Mouse (Mus musculus) liver, embryonic 13.5 days (tissue): ENCODE measurements around the gene Trpc1. TPM values are rescaled to one million over a fixed set of nuclear protein-coding genes. Genes with fewer than 3 reads are reported as not detected.

Source experiments
- ATAC-seq: fragments of 200-750 bp; cut with Nextera tagmentation; 2 replicates; pipeline ENCODE4 v1.8.0; 2017; ENCODE audit warnings: low read depth, mild to moderate bottlenecking, moderate number of reproducible peaks, moderate library complexity
- DNase-seq: peaks from one replicate; pipeline ENCODE4 v3.0.0; 2022
- H3K27ac ChIP-seq: fragments of 300-500 bp; sonication (generic); 2 replicates; pipeline ENCODE4 v1.5.1; 2015; ENCODE audit warnings: moderate library complexity, mild to moderate bottlenecking, inconsistent platforms
- H3K27me3 ChIP-seq: fragments of 300-500 bp; sonication (generic); 2 replicates; pipeline ENCODE4 v1.6.1; 2015; ENCODE audit warnings: mild to moderate bottlenecking, inconsistent platforms
- H3K36me3 ChIP-seq: fragments of 300-500 bp; sonication (generic); 2 replicates; pipeline ENCODE4 v1.6.1; 2015; ENCODE audit warnings: mild to moderate bottlenecking, inconsistent platforms
- H3K4me1 ChIP-seq: fragments of 300-500 bp; sonication (generic); replicated peaks from 2 replicates; pipeline ENCODE4 v1.6.1; 2015; ENCODE audit warnings: inconsistent platforms
- H3K4me2 ChIP-seq: fragments of 300-500 bp; sonication (generic); 2 replicates; pipeline ENCODE4 v1.6.1; 2015; ENCODE audit warnings: inconsistent platforms, mild to moderate bottlenecking, moderate library complexity
- H3K4me3 ChIP-seq: fragments of 300-500 bp; sonication (generic); replicated peaks from 2 replicates; pipeline ENCODE4 v1.5.1; 2015; ENCODE audit warnings: mild to moderate bottlenecking, inconsistent platforms
- H3K9ac ChIP-seq: fragments of 300-500 bp; sonication (generic); 2 replicates; pipeline ENCODE4 v1.6.1; 2015; ENCODE audit warnings: mild to moderate bottlenecking, inconsistent platforms
- H3K9me3 ChIP-seq: fragments of 300-500 bp; sonication (generic); replicated peaks from 2 replicates; pipeline ENCODE4 v1.6.1; 2016; ENCODE audit warnings: inconsistent platforms
- WGBS: fragments of 180-500 bp; shearing (Covaris S2); methylation state at CpG from one replicate; pipeline ENCODE4 v1.1.7; 2015; ENCODE audit not compliant: insufficient replicate concordance; 5-methylcytosine and 5-hydroxymethylcytosine counted together
- polyA plus RNA-seq: library from polyadenylated mRNA; unstranded; fragments of >200 nt; fragmentation: Nextera tagmentation; extraction: Ambion mirVana; gene quantifications from 2 replicates; pipeline ENCODE4 v1.2.1, GENCODE M21; 2015

The Trpc1 gene
- polyA plus RNA-seq, 1 experiment from 2014 or later, result 0.32 TPM

DNA sequence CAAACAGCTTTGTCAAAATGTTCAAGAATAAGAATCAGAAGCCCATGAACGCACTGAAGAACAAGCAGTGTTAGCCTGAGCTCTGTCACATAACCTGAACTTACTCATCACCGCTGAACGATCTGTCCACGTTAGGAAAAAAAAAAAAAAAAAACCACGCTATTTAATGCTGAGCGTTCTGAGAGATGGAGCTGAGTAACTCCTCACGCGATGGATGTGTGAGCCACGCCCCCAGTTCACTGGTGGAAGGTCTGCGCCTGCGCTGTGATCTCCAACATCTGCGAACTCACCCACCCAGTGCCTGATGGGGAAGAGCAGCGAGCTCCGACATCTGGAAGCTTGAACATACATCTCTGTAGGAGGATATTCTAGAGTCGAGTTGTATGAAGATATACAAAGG is 55.2 kb downstream of the Trpc1 start:
- 71% methylated on average over 15 of the region's 15 CpGs for WGBS
- DNase-seq, result no peak
- Histone ChIP-seq H3K27ac (no peak overlapping the region), H3K36me3 (no peaks in the 10 kb centered on the region), H3K9ac (no peak overlapping the region), H3K27me3 (no peaks in the 10 kb centered on the region), H3K9me3 (no peaks in the 10 kb centered on the region), H3K4me1 (no peaks in the 10 kb centered on the region), H3K4me2 (no peak overlapping the region), H3K4me3 (no peak overlapping the region)
- ATAC-seq, result no peak

DNA sequence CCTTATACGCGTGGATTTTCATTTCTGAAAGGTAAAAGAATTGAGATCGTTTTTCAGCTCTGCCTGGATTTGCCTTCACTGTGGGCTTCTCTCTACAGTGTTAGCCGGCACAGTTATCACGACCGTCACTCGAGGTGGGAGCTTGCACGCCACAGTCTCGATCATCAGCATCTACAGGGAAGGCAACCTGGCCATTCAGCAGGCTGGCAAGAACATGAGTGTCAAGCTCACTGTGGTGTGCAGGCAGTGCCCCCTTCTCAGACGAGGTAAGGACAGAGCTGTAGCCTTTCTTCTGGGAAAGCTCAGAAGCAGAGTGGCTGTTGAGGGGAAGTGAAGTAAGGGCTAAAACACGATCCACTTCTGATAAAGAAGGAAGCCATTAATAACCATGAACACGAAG is 55.6 kb downstream of the Trpc1 start:
- Histone ChIP-seq H3K27me3 (no peaks in the 10 kb centered on the region), H3K4me1 (no peaks in the 10 kb centered on the region), H3K4me3 (no peak overlapping the region), H3K9me3 (no peaks in the 10 kb centered on the region), H3K27ac (no peak overlapping the region), H3K9ac (no peak overlapping the region), H3K4me2 (no peak overlapping the region), H3K36me3 (no peaks in the 10 kb centered on the region)
- ATAC-seq, result no peak
- DNase-seq, result no peak
- WGBS, result 55% methylated on average over 12 of the region's 12 CpGs

DNA sequence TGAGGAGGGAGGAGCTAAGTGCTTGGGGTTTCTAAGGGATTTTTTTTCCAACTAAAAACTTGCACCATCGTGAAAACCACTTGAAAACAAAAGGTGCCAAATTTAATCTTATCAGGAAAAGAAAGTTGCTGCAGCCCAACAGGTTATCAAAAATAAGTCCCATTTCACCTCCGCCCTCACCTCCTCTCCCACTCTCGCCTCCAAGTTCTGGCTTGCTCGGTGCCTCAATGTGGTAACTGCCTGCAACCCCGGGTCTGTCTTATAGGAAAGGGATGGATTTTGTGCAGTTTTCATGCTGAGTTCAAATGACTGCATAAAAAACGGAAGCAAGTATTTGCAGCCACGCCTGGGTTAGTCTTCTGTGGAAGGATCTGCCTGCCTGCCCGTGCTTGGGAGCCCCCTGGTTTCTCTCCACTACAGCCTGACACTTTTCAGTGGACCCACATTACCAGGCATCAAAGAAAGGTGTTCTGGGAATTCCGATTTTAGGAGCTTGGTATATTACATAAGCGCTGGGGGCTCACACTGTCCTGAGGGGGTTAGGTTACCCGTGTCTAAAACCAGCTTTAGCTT is 56.6 kb downstream of the Trpc1 start:
- no peak for ATAC-seq
- Histone ChIP-seq H3K4me3 (no peak overlapping the region), H3K9me3 (no peaks in the 10 kb centered on the region), H3K9ac (no peak overlapping the region), H3K4me2 (no peak overlapping the region), H3K4me1 (no peaks in the 10 kb centered on the region), H3K36me3 (0 out of 2 replicates have a peak, but pooled peaks cover 2% of the 10 kb centered on the region), H3K27me3 (no peaks in the 10 kb centered on the region), H3K27ac (no peak overlapping the region)
- DNase-seq, result no peak
- WGBS, result 53% methylated on average over 11 of the region's 11 CpGs

DNA sequence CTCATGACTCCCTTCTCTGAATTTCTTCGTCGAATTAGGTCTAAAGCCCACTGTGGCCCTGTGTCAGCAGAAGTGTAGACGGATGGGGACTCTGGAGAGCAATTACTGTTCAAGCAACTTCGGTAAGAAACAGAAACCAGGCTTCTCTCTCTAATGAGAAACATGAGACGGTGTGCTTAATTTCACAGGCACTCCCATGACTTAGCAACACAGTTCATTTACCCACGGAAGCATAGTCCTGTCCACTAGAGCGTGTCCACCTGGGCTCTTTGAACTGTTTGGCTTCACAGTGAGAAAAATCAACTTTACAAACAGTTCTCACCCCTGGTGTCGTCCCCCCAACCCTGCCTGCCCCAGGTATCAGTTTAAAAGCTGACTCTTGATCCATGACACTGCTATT is 57.4 kb downstream of the Trpc1 start:
- no peak overlapping the region for H3K9ac ChIP-seq
- H3K36me3 ChIP-seq, result 0 out of 2 replicates have a peak, but pooled peaks cover 5% of the 10 kb centered on the region
- no peak for DNase-seq
- H3K27me3 ChIP-seq, result no peaks in the 10 kb centered on the region
- no peaks in the 10 kb centered on the region for H3K4me1 ChIP-seq
- no peak overlapping the region for H3K27ac ChIP-seq
- H3K4me3 ChIP-seq, result no peak overlapping the region
- no peaks in the 10 kb centered on the region for H3K9me3 ChIP-seq
- ATAC-seq, result no peak
- 69% methylated on average over 8 of the region's 8 CpGs for WGBS
- no peak overlapping the region for H3K4me2 ChIP-seq

DNA sequence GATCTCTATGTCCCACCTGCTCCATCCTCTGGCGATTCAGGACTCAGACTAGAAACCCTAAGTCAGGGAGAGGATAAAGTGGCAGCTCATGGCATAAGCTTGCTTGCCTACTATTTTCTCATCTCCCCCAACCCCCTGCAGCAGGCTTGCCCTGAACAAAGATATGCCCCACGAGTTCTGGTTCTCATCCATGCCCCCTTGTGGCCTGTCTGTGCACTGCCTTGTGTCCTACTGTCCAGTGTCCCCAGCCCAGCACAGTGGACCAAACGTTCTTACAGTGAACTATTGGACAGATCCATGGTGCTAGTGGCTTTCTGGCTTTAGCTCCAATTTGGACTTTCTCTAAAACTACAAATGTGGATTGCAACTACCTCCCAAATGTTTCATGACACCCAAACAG is 62.1 kb downstream of the Trpc1 start:
- DNase-seq, result peak; percentile 3
- no peaks in the 10 kb centered on the region for H3K4me1 ChIP-seq
- no peaks in the 10 kb centered on the region for H3K9me3 ChIP-seq
- no peak for ATAC-seq
- no peak overlapping the region for H3K4me3 ChIP-seq
- H3K27ac ChIP-seq, result no peak overlapping the region
- 27% methylated on average over 3 of the region's 3 CpGs for WGBS
- no peak overlapping the region for H3K9ac ChIP-seq
- H3K36me3 ChIP-seq, result 0 out of 2 replicates have a peak, but pooled peaks cover 5% of the 10 kb centered on the region
- H3K27me3 ChIP-seq, result no peaks in the 10 kb centered on the region
- H3K4me2 ChIP-seq, result no peak overlapping the region

DNA sequence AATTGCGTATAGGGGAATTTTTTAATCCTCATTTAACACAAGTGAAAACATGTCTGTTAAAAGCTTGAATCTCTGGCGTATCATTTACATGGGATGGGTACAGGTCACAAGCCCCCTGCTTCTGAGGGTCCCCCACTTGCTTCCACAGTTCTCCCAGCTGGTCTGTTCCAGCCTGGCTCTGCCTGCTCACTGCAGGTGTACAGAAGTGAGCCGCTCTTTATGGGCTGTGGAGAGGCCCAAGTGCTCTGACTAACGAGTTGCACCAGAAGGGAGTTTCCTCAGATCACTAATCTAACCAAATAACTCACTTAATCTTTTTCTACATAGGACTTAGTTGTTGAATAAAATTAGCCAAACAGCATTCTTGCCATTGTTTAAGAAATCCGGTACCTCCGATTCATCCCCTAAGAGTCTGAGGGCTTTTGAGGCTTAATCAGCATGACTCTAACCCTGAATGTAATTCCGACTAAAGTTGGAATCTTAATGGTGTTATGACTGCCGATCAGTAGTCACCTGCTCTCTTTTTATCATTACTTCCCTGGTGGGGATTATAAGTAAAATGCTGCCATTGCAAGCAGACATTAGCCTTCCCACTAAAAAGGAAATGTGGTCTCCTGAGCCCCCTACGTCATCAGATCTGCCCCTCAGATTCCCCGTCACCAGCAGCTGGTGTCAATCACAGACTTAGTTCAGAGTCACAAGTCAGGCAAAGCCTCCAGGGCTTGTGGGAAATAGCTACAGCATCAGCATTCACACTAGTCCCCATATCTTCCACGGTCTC is 64.3 kb downstream of the Trpc1 start:
- ATAC-seq (no peak), DNase-seq (no peak)
- H3K9ac ChIP-seq, result no peak overlapping the region
- H3K27ac ChIP-seq, result no peak overlapping the region
- H3K4me2 ChIP-seq, result no peak overlapping the region
- no peak overlapping the region for H3K4me3 ChIP-seq
- H3K36me3 ChIP-seq, result 0 out of 2 replicates have a peak, but pooled peaks cover 5% of the 10 kb centered on the region
- no peaks in the 10 kb centered on the region for H3K4me1 ChIP-seq
- H3K27me3 ChIP-seq, result no peaks in the 10 kb centered on the region
- WGBS, result 61% methylated on average over 11 of the region's 11 CpGs
- no peaks in the 10 kb centered on the region for H3K9me3 ChIP-seq

DNA sequence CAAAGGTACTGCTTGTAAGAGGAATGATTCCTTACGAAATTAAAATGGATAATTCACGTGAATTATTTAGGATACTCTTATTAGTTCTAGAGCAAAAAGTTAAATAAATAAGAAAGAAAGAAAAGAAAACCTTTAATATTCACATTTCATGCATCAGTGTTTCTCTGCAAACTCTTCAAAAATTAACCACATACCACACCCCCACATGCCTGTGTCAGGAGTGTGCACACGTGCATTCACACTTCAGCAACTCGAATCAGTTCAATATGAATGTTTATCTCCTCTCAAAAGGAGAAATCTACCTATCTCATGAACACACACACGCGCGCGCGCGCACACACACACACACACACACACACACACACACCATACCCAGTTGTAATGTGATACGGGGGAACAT is 69.5 kb downstream of the Trpc1 start:
- Histone ChIP-seq H3K27me3 (no peaks in the 10 kb centered on the region), H3K9ac (no peak overlapping the region), H3K4me1 (no peaks in the 10 kb centered on the region), H3K36me3 (no peaks in the 10 kb centered on the region), H3K4me3 (no peak overlapping the region), H3K27ac (no peak overlapping the region), H3K9me3 (no peaks in the 10 kb centered on the region), H3K4me2 (no peak overlapping the region)
- ATAC-seq (no peak), DNase-seq (no peak)
- WGBS, result 73% methylated on average over 11 of the region's 11 CpGs

DNA sequence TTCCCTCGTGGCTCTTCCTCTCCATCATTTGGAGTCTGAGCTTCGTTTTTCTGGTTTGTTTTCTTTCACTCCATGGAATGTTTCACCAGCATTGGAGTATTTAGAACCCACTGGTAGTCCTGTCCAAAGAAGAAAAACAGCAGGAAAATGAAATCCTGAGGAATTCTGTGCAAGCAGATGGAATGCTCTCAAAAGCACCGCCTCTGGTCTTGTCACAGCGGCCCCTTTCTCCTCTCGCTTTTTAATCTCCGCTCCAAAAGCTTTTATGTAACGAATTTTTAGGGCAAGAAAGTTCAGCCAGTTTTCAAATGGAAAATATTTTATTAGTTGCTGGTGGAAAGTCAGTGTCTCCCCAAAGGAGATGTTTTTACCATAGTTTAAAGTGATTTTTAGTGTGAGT is 70.2 kb downstream of the Trpc1 start:
- Histone ChIP-seq H3K4me1 (no peaks in the 10 kb centered on the region), H3K4me2 (no peak overlapping the region), H3K27ac (no peak overlapping the region), H3K9ac (no peak overlapping the region), H3K27me3 (no peaks in the 10 kb centered on the region), H3K4me3 (no peak overlapping the region), H3K36me3 (no peaks in the 10 kb centered on the region), H3K9me3 (no peaks in the 10 kb centered on the region)
- 69% methylated on average over 7 of the region's 7 CpGs for WGBS
- DNase-seq (no peak), ATAC-seq (no peak)

DNA sequence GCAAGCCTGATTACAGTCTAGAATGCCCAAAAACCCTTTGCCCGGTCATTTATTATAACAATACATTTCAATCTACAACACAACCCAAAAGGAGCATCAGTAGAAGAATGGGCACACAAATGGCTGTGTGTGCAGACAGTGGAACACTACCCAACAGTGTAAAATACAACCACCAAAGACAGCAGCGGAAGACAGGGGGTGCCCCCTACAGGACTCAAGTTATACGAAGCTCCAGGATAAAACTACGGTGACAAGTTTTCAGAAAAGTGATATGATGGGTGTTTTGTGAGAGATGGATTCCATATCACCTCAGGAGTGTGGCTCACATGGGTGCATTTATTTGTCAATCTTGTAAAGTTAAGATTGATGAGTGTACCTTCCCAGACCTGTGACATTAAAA is 74.2 kb downstream of the Trpc1 start:
- no peak for ATAC-seq
- no peak overlapping the region for H3K9ac ChIP-seq
- 80% methylated on average over 4 of the region's 4 CpGs for WGBS

DNA sequence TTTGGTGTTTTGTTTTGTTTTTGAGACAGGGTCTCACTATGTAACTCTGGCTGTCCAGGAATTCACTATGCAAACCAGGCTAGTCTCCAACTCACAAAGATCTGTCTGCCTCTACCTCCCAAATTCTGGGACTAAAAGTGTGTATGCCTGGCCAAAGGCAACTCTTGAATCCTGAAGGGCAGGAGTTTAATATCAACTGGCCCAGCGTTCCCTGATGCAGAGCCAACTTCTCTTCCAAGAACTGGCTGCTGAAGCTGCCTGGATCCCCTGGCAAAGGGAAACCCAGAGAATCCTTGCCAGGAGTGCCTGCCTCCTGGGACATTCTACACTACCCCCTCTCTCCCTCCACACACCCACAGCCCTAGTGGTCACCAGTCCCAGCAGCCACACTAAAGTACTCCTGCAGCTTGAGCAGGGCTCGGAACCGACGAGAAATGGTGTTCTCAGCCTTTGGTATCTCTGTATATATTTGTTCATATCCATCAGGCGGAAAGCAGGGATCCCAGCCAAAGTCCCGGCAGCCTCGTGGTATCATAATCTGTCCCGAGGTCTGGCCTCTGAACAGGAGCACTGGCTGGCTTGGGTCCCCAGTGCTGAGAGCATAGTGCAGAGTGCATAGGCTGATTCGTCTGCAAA is 75.0 kb downstream of the Trpc1 start:
- no peak for ATAC-seq

More for the DNA sequence above, 74.2 kb downstream of the Trpc1 start:
- Histone ChIP-seq H3K4me3 (no peak overlapping the region), H3K4me2 (no peak overlapping the region), H3K36me3 (peaks cover 13% of the 10 kb centered on the region), H3K27ac (no peak overlapping the region), H3K9me3 (no peaks in the 10 kb centered on the region; the same call in 1 of the 2 replicates), H3K4me1 (no peaks in the 10 kb centered on the region), H3K27me3 (no peaks in the 10 kb centered on the region)
- no peak for DNase-seq

DNA sequence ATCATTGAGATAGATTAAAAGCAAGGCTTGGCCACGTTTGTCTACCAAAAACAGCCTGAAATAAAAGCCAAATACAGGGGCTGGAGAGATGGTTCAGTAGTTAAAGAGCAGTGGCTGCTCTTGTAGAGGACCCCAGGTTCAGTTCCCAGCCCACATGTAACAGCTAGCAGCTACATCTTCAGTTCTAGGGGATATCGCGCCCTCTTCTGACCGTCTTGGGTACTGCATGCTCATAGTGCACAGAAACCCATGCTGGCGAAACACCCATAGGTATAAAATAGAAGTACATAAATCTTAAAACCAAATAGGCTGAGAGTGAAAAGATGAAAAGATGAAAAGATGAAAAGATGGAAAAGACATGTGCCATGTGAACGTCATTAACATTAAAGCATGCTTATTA is 77.4 kb downstream of the Trpc1 start:
- no peaks in the 10 kb centered on the region; the same call in 1 of the 2 replicates for H3K9me3 ChIP-seq
- no peak overlapping the region for H3K9ac ChIP-seq
- H3K4me2 ChIP-seq, result no peak overlapping the region
- no peak overlapping the region for H3K4me3 ChIP-seq
- no peak for DNase-seq
- H3K36me3 ChIP-seq, result peaks cover 19% of the 10 kb centered on the region
- no peak overlapping the region for H3K27ac ChIP-seq
- H3K27me3 ChIP-seq, result no peaks in the 10 kb centered on the region
- no peaks in the 10 kb centered on the region for H3K4me1 ChIP-seq
- WGBS, result 71% methylated on average over 6 of the region's 6 CpGs
- no peak for ATAC-seq

More for the DNA sequence above, 75.0 kb downstream of the Trpc1 start:
- 64% methylated on average over 9 of the region's 9 CpGs for WGBS
- DNase-seq, result no peak
- Histone ChIP-seq H3K4me3 (no peak overlapping the region), H3K27me3 (no peaks in the 10 kb centered on the region), H3K4me2 (no peak overlapping the region), H3K4me1 (no peaks in the 10 kb centered on the region), H3K9ac (no peak overlapping the region), H3K9me3 (no peaks in the 10 kb centered on the region; the same call in 1 of the 2 replicates), H3K27ac (no peak overlapping the region), H3K36me3 (peaks cover 17% of the 10 kb centered on the region)
